Mouse (Mus musculus): ENCODE measurements around the gene Vgll4. TPM values are rescaled to one million over a fixed set of nuclear protein-coding genes. Genes with fewer than 3 reads are reported as not detected.
A peak's percentile ranks its signal among the peaks of the same experiment; 100 is the strongest.

The Vgll4 gene
- polyA plus RNA-seq, 2 experiments: 4.6 to 5.5 TPM

- Histone ChIP-seq H3K9ac (replicated peaks) (no peak overlapping the region), H3K36me3 (replicated peaks; ENCODE audit: control insufficient read depth, insufficient read depth, low read depth) (no peaks in the 10 kb centered on the region; the same call in 1 of the 2 replicates), H3K27me3 (ENCODE audit: control insufficient read depth, insufficient read depth, low read length) (no peaks in the 10 kb centered on the region), H3K4me2 (ENCODE audit: low read depth) (no peak overlapping the region), H3K4me3 (ENCODE audit: insufficient read depth in 1 of 2, low read depth in 2 of 2, low read length in 2 of 2) (no peak overlapping the region), H3K9me3 (ENCODE audit: control insufficient read depth, low read length) (no peaks in the 10 kb centered on the region), H3K27ac (no peak overlapping the region), H3K4me1 (replicated peaks; ENCODE audit: control insufficient read depth in 2 of 2, insufficient read depth in 2 of 2, low read length in 1 of 2) (peaks cover 9 to 26% of the 10 kb centered on the region in 2 experiments)
- no peak for DNase-seq (ENCODE audit: low read depth in 3 of 3, low spot score in 3 of 3)
- 78% methylated on average over 3 of the region's 3 CpGs for WGBS (ENCODE audit: insufficient replicate concordance)
- ATAC-seq (ENCODE audit: insufficient read depth): no peak
- TF ChIP-seq CTCF (IDR thresholded peaks at IDR 0.05; ENCODE audit: low read depth) (no peak), EP300 (IDR thresholded peaks at IDR 0.05; ENCODE audit: low read depth) (no peak)
Measured at GRCm38 (mm10) chr6:114911540-114911939, 58.3 kb downstream of the Vgll4 start.

GRCm38 (mm10) chr6:114909801-114910200 lies 60.0 kb downstream of the Vgll4 start:
- WGBS (ENCODE audit: insufficient replicate concordance): 78% methylated on average over 7 of the region's 7 CpGs
- Histone ChIP-seq H3K27ac (no peak overlapping the region), H3K4me1 (replicated peaks; ENCODE audit: control insufficient read depth in 2 of 2, insufficient read depth in 2 of 2, low read length in 1 of 2) (peaks cover 19 to 30% of the 10 kb centered on the region in 2 experiments), H3K36me3 (replicated peaks; ENCODE audit: control insufficient read depth, insufficient read depth, low read depth) (no peaks in the 10 kb centered on the region; the same call in 1 of the 2 replicates), H3K27me3 (ENCODE audit: control insufficient read depth, insufficient read depth, low read length) (no peaks in the 10 kb centered on the region), H3K9me3 (ENCODE audit: control insufficient read depth, low read length) (no peaks in the 10 kb centered on the region), H3K9ac (replicated peaks) (no peak overlapping the region), H3K4me2 (ENCODE audit: low read depth) (no peak overlapping the region), H3K4me3 (ENCODE audit: insufficient read depth in 1 of 2, low read depth in 2 of 2, low read length in 2 of 2) (no peak overlapping the region)
- ATAC-seq (ENCODE audit: insufficient read depth) (no peak), DNase-seq (ENCODE audit: low read depth in 3 of 3, low spot score in 3 of 3) (no peak)
- TF ChIP-seq EP300 (IDR thresholded peaks at IDR 0.05; ENCODE audit: low read depth) (no peak), CTCF (IDR thresholded peaks at IDR 0.05; ENCODE audit: low read depth) (no peak)

- WGBS (ENCODE audit: insufficient replicate concordance): 91% methylated on average over 6 of the region's 6 CpGs
Measured at GRCm38 (mm10) chr6:114907459-114907858, 62.3 kb downstream of the Vgll4 start.

GRCm38 (mm10) chr6:114906209-114906608 lies 63.6 kb downstream of the Vgll4 start:
- 54% methylated on average over 5 of the region's 5 CpGs for WGBS (ENCODE audit: insufficient replicate concordance)
- Histone ChIP-seq H3K4me2 (ENCODE audit: low read depth) (no peak overlapping the region), H3K9me3 (ENCODE audit: control insufficient read depth, low read length) (no peaks in the 10 kb centered on the region), H3K4me3 (ENCODE audit: insufficient read depth in 1 of 2, low read depth in 2 of 2, low read length in 2 of 2) (no peak overlapping the region), H3K9ac (replicated peaks) (no peak overlapping the region), H3K4me1 (replicated peaks; ENCODE audit: control insufficient read depth in 2 of 2, insufficient read depth in 2 of 2, low read length in 1 of 2) (peaks cover 36 to 47% of the 10 kb centered on the region in 2 experiments), H3K27ac (no peak overlapping the region), H3K27me3 (ENCODE audit: control insufficient read depth, insufficient read depth, low read length) (no peaks in the 10 kb centered on the region), H3K36me3 (replicated peaks; ENCODE audit: control insufficient read depth, insufficient read depth, low read depth) (no peaks in the 10 kb centered on the region; the same call in 1 of the 2 replicates)
- DNase-seq (ENCODE audit: low read depth in 3 of 3, low spot score in 3 of 3) (no peak), ATAC-seq (ENCODE audit: insufficient read depth) (no peak)
- TF ChIP-seq CTCF (IDR thresholded peaks at IDR 0.05; ENCODE audit: low read depth): no peak
- no peak for TF ChIP-seq EP300 (IDR thresholded peaks at IDR 0.05; ENCODE audit: low read depth)

More at GRCm38 (mm10) chr6:114907459-114907858, 62.3 kb downstream of the Vgll4 start:
- TF ChIP-seq CTCF (IDR thresholded peaks at IDR 0.05; ENCODE audit: low read depth) (no peak), EP300 (IDR thresholded peaks at IDR 0.05; ENCODE audit: low read depth) (no peak)
- Histone ChIP-seq H3K9ac (replicated peaks) (no peak overlapping the region), H3K4me1 (replicated peaks; ENCODE audit: control insufficient read depth in 2 of 2, insufficient read depth in 2 of 2, low read length in 1 of 2) (peaks cover 24 to 35% of the 10 kb centered on the region in 2 experiments), H3K4me3 (ENCODE audit: insufficient read depth in 1 of 2, low read depth in 2 of 2, low read length in 2 of 2) (no peak overlapping the region), H3K9me3 (ENCODE audit: control insufficient read depth, low read length) (no peaks in the 10 kb centered on the region), H3K27ac (no peak overlapping the region), H3K36me3 (replicated peaks; ENCODE audit: control insufficient read depth, insufficient read depth, low read depth) (no peaks in the 10 kb centered on the region; the same call in 1 of the 2 replicates), H3K27me3 (ENCODE audit: control insufficient read depth, insufficient read depth, low read length) (no peaks in the 10 kb centered on the region), H3K4me2 (ENCODE audit: low read depth) (no peak overlapping the region)
- ATAC-seq (ENCODE audit: insufficient read depth): no peak
- DNase-seq (ENCODE audit: low read depth in 3 of 3, low spot score in 3 of 3): no peak

GRCm38 (mm10) chr6:114905253-114906028 lies 64.4 kb downstream of the Vgll4 start:
- Histone ChIP-seq H3K27me3 (ENCODE audit: control insufficient read depth, insufficient read depth, low read length) (no peaks in the 10 kb centered on the region), H3K9ac (replicated peaks) (no peak overlapping the region), H3K36me3 (replicated peaks; ENCODE audit: control insufficient read depth, insufficient read depth, low read depth) (no peaks in the 10 kb centered on the region; the same call in 1 of the 2 replicates), H3K9me3 (ENCODE audit: control insufficient read depth, low read length) (no peaks in the 10 kb centered on the region), H3K4me3 (ENCODE audit: insufficient read depth in 1 of 2, low read depth in 2 of 2, low read length in 2 of 2) (no peak overlapping the region), H3K4me2 (ENCODE audit: low read depth) (no peak overlapping the region), H3K4me1 (replicated peaks; ENCODE audit: control insufficient read depth in 2 of 2, insufficient read depth in 2 of 2, low read length in 1 of 2) (peaks cover 42 to 52% of the 10 kb centered on the region in 2 experiments), H3K27ac (no peak overlapping the region)
- WGBS (ENCODE audit: insufficient replicate concordance): 45% methylated on average over 8 of the region's 8 CpGs
- ATAC-seq (ENCODE audit: insufficient read depth) (no peak), DNase-seq (ENCODE audit: low read depth in 3 of 3, low spot score in 3 of 3) (no peak)
- no peak for TF ChIP-seq EP300 (IDR thresholded peaks at IDR 0.05; ENCODE audit: low read depth)
- peak; percentile 4; the same call in 1 of the 2 replicates for TF ChIP-seq CTCF (IDR thresholded peaks at IDR 0.05; ENCODE audit: low read depth)

Data from liver, embryonic 14.5 days (tissue).